Mouse (Mus musculus) adrenal gland, postnatal 10 days (tissue): ENCODE data around the gene Taz. TPM values are rescaled to one million over a fixed set of nuclear protein-coding genes. Genes with fewer than 3 reads are reported as not detected.

Experiments
- DNase-seq: peaks from one replicate; pipeline ENCODE4 v3.0.0; 2021; ENCODE audit warnings: mixed read lengths
- microRNA-seq: library from miRNA; unstranded; fragments of <30 nt; microRNA quantifications from one replicate; pipeline ENCODE4 v1.2.0, GENCODE M21; 2021
- total RNA-seq, 2 experiments: library from RNA; stranded (reverse); gene quantifications; 2 replicates each; pipeline ENCODE4 v1.2.3; 2021

Taz gene
- total RNA-seq, 2 experiments from 2014 or later = 57.6 to 90.8 TPM

GRCm38 (mm10) chrX:74277916-74278315 lies 3.8 kb upstream of the Taz start:
- DNase-seq = no peak

- no peak for DNase-seq
Observed at GRCm38 (mm10) chrX:74281041-74281731, 526 bp upstream of the Taz start.

- DNase-seq = peak; percentile 89
Observed at GRCm38 (mm10) chrX:74282395-74283091, 831 bp downstream of the Taz start.

GRCm38 (mm10) chrX:74283092-74283437 lies 1.4 kb downstream of the Taz start:
- DNase-seq = no peak

- no peak for DNase-seq
Observed at GRCm38 (mm10) chrX:74293431-74293830, 11.7 kb downstream of the Taz start.

GRCm38 (mm10) chrX:74296538-74297448 lies 15.1 kb downstream of the Taz start, which contains the start of gene Atp6ap1:
TSS of gene Atp6ap1 (plus strand) at chrX:74297097.
- peak; percentile 93 for DNase-seq

- no peak for DNase-seq
Observed at GRCm38 (mm10) chrX:74298348-74298747, 16.6 kb downstream of the Taz start.

GRCm38 (mm10) chrX:74299721-74300120 lies 18.0 kb downstream of the Taz start:
- no peak for DNase-seq

- peak; percentile 80 for DNase-seq
Observed at GRCm38 (mm10) chrX:74304867-74305700, 23.4 kb downstream of the Taz start, which contains the start of gene Gdi1. TSS of gene Gdi1 (plus strand) at chrX:74304998.

GRCm38 (mm10) chrX:74312540-74313464 lies 31.1 kb downstream of the Taz start, which contains the start of gene Fam50a:
TSS of gene Fam50a (plus strand) at chrX:74313033.
- DNase-seq = peak; percentile 90

GRCm38 (mm10) chrX:74328725-74329161 lies 47.0 kb downstream of the Taz start, which contains the start of gene Plxna3:
TSS of gene Plxna3 (plus strand) at chrX:74329066.
- DNase-seq = peak; percentile 83

GRCm38 (mm10) chrX:74329215-74329671 lies 47.5 kb downstream of the Taz start:
- DNase-seq = no peak

- DNase-seq = no peak
Observed at GRCm38 (mm10) chrX:74330166-74330930, 48.6 kb downstream of the Taz start.

Small RNA genes within 50 kb of the gene (microRNA-seq; reads per million reads assigned to microRNA genes)
- gene Mir7091 (not detected), gene Mir7092 (not detected)

Other genes with a start within 250 kb of the Taz start
- gene Opn1mw, start 154.4 kb upstream of the Taz start, total RNA-seq = not detected
- 10 to 100 TPM; 30.1 to 34.9 TPM for gene Mecp2, start 146.5 kb upstream of the Taz start, total RNA-seq
- gene Tex28, start 114.1 kb upstream of the Taz start, total RNA-seq = not detected
- gene Tktl1, start 104.7 kb upstream of the Taz start, total RNA-seq = not detected
- 100 to 1,000 TPM; 151 to 183 TPM for gene Flna, start 32.1 kb upstream of the Taz start, total RNA-seq
- 10 to 100 TPM; 38.0 to 45.0 TPM for gene Emd, start 27.2 kb upstream of the Taz start, total RNA-seq
- 100 to 1,000 TPM; 377 to 392 TPM for gene Rpl10, start 11.1 kb upstream of the Taz start, total RNA-seq
- 10 to 100 TPM; 10.5 to 19.1 TPM for gene Dnase1l1, start 425 bp downstream of the Taz start, total RNA-seq
- 100 to 1,000 TPM; 121 to 125 TPM for gene Atp6ap1, start 15.2 kb downstream of the Taz start, total RNA-seq
- gene Gdi1, start 23.1 kb downstream of the Taz start, total RNA-seq = 100 to 1,000 TPM; 135 to 153 TPM
- gene Fam50a, start 31.1 kb downstream of the Taz start, total RNA-seq = 10 to 100 TPM; 44.1 to 45.9 TPM
- 10 to 100 TPM in 1 of 2 experiments, 1 to 10 TPM in 1; 7.4 to 10.9 TPM for gene Plxna3, start 47.2 kb downstream of the Taz start, total RNA-seq
- gene Lage3, start 71.7 kb downstream of the Taz start, total RNA-seq = 10 to 100 TPM; 64.9 to 73.8 TPM
- 10 to 100 TPM; 43.6 to 46.0 TPM for gene Ubl4a, start 91.3 kb downstream of the Taz start, total RNA-seq
- 10 to 100 TPM; 12.4 to 15.9 TPM for gene Slc10a3, start 91.4 kb downstream of the Taz start, total RNA-seq
- 10 to 100 TPM; 23.6 to 26.0 TPM for gene Fam3a, start 111.4 kb downstream of the Taz start, total RNA-seq
- 10 to 100 TPM; 49.7 to 59.3 TPM for gene Ikbkg, start 111.4 kb downstream of the Taz start, total RNA-seq
- 10 to 100 TPM; 75.5 to 83.1 TPM for gene G6pdx, start 147.3 kb downstream of the Taz start, total RNA-seq
- not detected for gene Gm6880, start 199.5 kb downstream of the Taz start, total RNA-seq